Mouse (Mus musculus) embryonic facial prominence, embryonic 11.5 days (tissue): ENCODE data around the gene Igbp1. TPM values are rescaled to one million over a fixed set of nuclear protein-coding genes. Genes with fewer than 3 reads are reported as not detected.

ENCODE experiments used
- ATAC-seq: fragments of 200-750 bp; cut with Nextera tagmentation; replicated peaks from 2 replicates; pipeline ENCODE4 v1.8.0; 2017; ENCODE audit warnings: low read depth; ENCODE audit not compliant: insufficient number of reproducible peaks, low FRiP score, low TSS enrichment
- DNase-seq: peaks from one replicate; pipeline ENCODE4 v3.0.0-alpha.2; 2015; ENCODE audit warnings: low spot score
- H3K27ac ChIP-seq: fragments of 300-500 bp; sonication (generic); replicated peaks from 2 replicates; pipeline ENCODE4 v1.5.1; 2014; ENCODE audit warnings: mild to moderate bottlenecking, low read depth, low read length, control low read depth
- H3K27me3 ChIP-seq: fragments of 300-500 bp; sonication (generic); 2 replicates; pipeline ENCODE4 v1.6.1; 2014; ENCODE audit warnings: mild to moderate bottlenecking, low read length, moderate library complexity, mixed read lengths; ENCODE audit not compliant: control insufficient read depth, insufficient read depth
- H3K36me3 ChIP-seq: fragments of 300-500 bp; sonication (generic); replicated peaks from 2 replicates; pipeline ENCODE4 v1.6.1; 2014; ENCODE audit warnings: low read depth, mild to moderate bottlenecking, low read length, moderate library complexity, mixed read lengths; ENCODE audit not compliant: control insufficient read depth, insufficient read depth
- H3K4me1 ChIP-seq: fragments of 300-500 bp; sonication (generic); 2 replicates; pipeline ENCODE4 v1.6.1; 2014; ENCODE audit warnings: low read length, mixed read lengths; ENCODE audit not compliant: control insufficient read depth, insufficient read depth
- H3K4me2 ChIP-seq: fragments of 300-500 bp; sonication (generic); 2 replicates; pipeline ENCODE4 v1.6.1; 2014; ENCODE audit warnings: low read depth, mild to moderate bottlenecking, control low read depth, low read length, moderate library complexity
- H3K4me3 ChIP-seq: fragments of 300-500 bp; sonication (generic); 2 replicates; pipeline ENCODE4 v1.5.1; 2014; ENCODE audit warnings: low read depth, low read length, control low read depth
- H3K9ac ChIP-seq: fragments of 300-500 bp; sonication (generic); replicated peaks from 2 replicates; pipeline ENCODE4 v1.6.1; 2014; ENCODE audit warnings: mild to moderate bottlenecking, control low read depth, low read length
- H3K9me3 ChIP-seq: fragments of 300-500 bp; sonication (generic); replicated peaks from 2 replicates; pipeline ENCODE4 v1.6.1; 2016; ENCODE audit warnings: mild to moderate bottlenecking, low read length, inconsistent platforms, mixed read lengths; ENCODE audit not compliant: control insufficient read depth
- WGBS: fragments of 180-500 bp; shearing (Covaris S2); extraction: QIAGEN DNeasy Blood & Tissue Kit; methylation state at CpG from one replicate; pipeline ENCODE4 v1.1.7; 2014; 5-methylcytosine and 5-hydroxymethylcytosine counted together
- polyA plus RNA-seq: library from polyadenylated mRNA; unstranded; fragments of >200 nt; fragmentation: Nextera tagmentation; extraction: Ambion mirVana; gene quantifications from 2 replicates; pipeline ENCODE4 v1.2.1, GENCODE M21; 2014

Igbp1 gene
- polyA plus RNA-seq, 1 experiment from 2014 or later = 48.2 TPM

GRCm38 (mm10) chrX:100504175-100504851 is 10.2 kb downstream of the Igbp1 start:
- H3K27ac ChIP-seq = no peak overlapping the region
- no peaks in the 10 kb centered on the region for H3K4me1 ChIP-seq
- no peak overlapping the region for H3K4me2 ChIP-seq
- 83% methylated on average over 5 of the region's 5 CpGs for WGBS
- no peak overlapping the region for H3K4me3 ChIP-seq
- H3K27me3 ChIP-seq = no peaks in the 10 kb centered on the region
- DNase-seq (no peak), ATAC-seq (no peak)
- H3K9ac ChIP-seq = no peak overlapping the region
- no peaks in the 10 kb centered on the region for H3K9me3 ChIP-seq
- no peaks in the 10 kb centered on the region for H3K36me3 ChIP-seq

- H3K4me2 ChIP-seq = no peak overlapping the region
- H3K27me3 ChIP-seq = no peaks in the 10 kb centered on the region
- H3K27ac ChIP-seq = no peak overlapping the region
- no peaks in the 10 kb centered on the region for H3K36me3 ChIP-seq
- ATAC-seq (no peak), DNase-seq (no peak)
- no peak overlapping the region for H3K4me3 ChIP-seq
- no peaks in the 10 kb centered on the region for H3K9me3 ChIP-seq
- no peak overlapping the region for H3K9ac ChIP-seq
- 93% methylated on average over 4 of the region's 4 CpGs for whole genome bisulfite sequencing
- H3K4me1 ChIP-seq = no peaks in the 10 kb centered on the region
These were observed 14.1 kb downstream of the Igbp1 start for GRCm38 (mm10) chrX:100508164-100508563.

- Histone ChIP-seq H3K4me3 (no peak overlapping the region), H3K9ac (no peak overlapping the region), H3K36me3 (no peaks in the 10 kb centered on the region), H3K27me3 (no peaks in the 10 kb centered on the region), H3K4me1 (no peaks in the 10 kb centered on the region), H3K9me3 (no peaks in the 10 kb centered on the region), H3K4me2 (no peak overlapping the region), H3K27ac (no peak overlapping the region)
- 32% methylated on average over 3 of the region's 3 CpGs for WGBS
- DNase-seq (peak; percentile 56), ATAC-seq (no peak)
These were observed 15.8 kb downstream of the Igbp1 start for GRCm38 (mm10) chrX:100509921-100510320.

- no peak overlapping the region for H3K9ac ChIP-seq
- no peaks in the 10 kb centered on the region for H3K36me3 ChIP-seq
- no peak overlapping the region for H3K4me2 ChIP-seq
- no peak for ATAC-seq
- no peak overlapping the region for H3K27ac ChIP-seq
- H3K27me3 ChIP-seq = no peaks in the 10 kb centered on the region
- no peaks in the 10 kb centered on the region for H3K9me3 ChIP-seq
- 85% methylated on average over 3 of the region's 3 CpGs for WGBS
- H3K4me3 ChIP-seq = no peak overlapping the region
- H3K4me1 ChIP-seq = no peaks in the 10 kb centered on the region
- no peak for DNase-seq
These were observed 22.6 kb downstream of the Igbp1 start for GRCm38 (mm10) chrX:100516683-100517082.

- Histone ChIP-seq H3K27me3 (no peaks in the 10 kb centered on the region), H3K4me1 (no peaks in the 10 kb centered on the region), H3K4me2 (no peak overlapping the region), H3K9me3 (no peaks in the 10 kb centered on the region), H3K36me3 (no peaks in the 10 kb centered on the region), H3K9ac (no peak overlapping the region), H3K27ac (no peak overlapping the region), H3K4me3 (no peak overlapping the region)
- DNase-seq = no peak
- WGBS = 93% methylated on average over 6 of the region's 6 CpGs
- no peak for ATAC-seq
These were observed 23.5 kb downstream of the Igbp1 start for GRCm38 (mm10) chrX:100517626-100518025.

- no peaks in the 10 kb centered on the region for H3K36me3 ChIP-seq
- no peak overlapping the region for H3K9ac ChIP-seq
- DNase-seq = no peak
- no peaks in the 10 kb centered on the region for H3K9me3 ChIP-seq
- no peak overlapping the region for H3K27ac ChIP-seq
- ATAC-seq = no peak
- H3K4me2 ChIP-seq = no peak overlapping the region
- H3K4me3 ChIP-seq = no peak overlapping the region
- H3K27me3 ChIP-seq = no peaks in the 10 kb centered on the region
- 94% methylated on average over 2 of the region's 2 CpGs for WGBS
- no peaks in the 10 kb centered on the region for H3K4me1 ChIP-seq
These were observed 24.4 kb downstream of the Igbp1 start for GRCm38 (mm10) chrX:100518532-100518931.

- Histone ChIP-seq H3K27ac (no peak within 1 kb of the TSS), H3K27me3 (no peaks in the 10 kb centered on the region), H3K4me2 (no peak within 1 kb of the TSS), H3K9me3 (no peaks in the 10 kb centered on the region), H3K9ac (no peak within 1 kb of the TSS), H3K4me1 (no peaks in the 10 kb centered on the region), H3K4me3 (no peak within 1 kb of the TSS), H3K36me3 (no peaks in the 10 kb centered on the region)
- DNase-seq = no peak
- whole genome bisulfite sequencing = 87% methylated on average over 4 of the region's 4 CpGs
- ATAC-seq = no peak
These were observed 30.4 kb downstream of the Igbp1 start, which contains the start of gene Dgat2l6 for GRCm38 (mm10) chrX:100524471-100524870. Gene Dgat2l6, plus strand, starts transcription at chrX:100524838.

GRCm38 (mm10) chrX:100556026-100556425 is 61.9 kb downstream of the Igbp1 start:
- Histone ChIP-seq H3K27me3 (no peaks in the 10 kb centered on the region), H3K36me3 (no peaks in the 10 kb centered on the region), H3K4me3 (no peak overlapping the region), H3K9me3 (no peaks in the 10 kb centered on the region), H3K27ac (no peak overlapping the region), H3K4me2 (no peak overlapping the region), H3K9ac (no peak overlapping the region), H3K4me1 (no peaks in the 10 kb centered on the region)
- 82% methylated on average over 3 of the region's 3 CpGs for WGBS
- ATAC-seq = no peak
- no peak for DNase-seq
